Comparison of ENCODE assay signal across 9 mouse cellular contexts in the genomic region with DNA sequence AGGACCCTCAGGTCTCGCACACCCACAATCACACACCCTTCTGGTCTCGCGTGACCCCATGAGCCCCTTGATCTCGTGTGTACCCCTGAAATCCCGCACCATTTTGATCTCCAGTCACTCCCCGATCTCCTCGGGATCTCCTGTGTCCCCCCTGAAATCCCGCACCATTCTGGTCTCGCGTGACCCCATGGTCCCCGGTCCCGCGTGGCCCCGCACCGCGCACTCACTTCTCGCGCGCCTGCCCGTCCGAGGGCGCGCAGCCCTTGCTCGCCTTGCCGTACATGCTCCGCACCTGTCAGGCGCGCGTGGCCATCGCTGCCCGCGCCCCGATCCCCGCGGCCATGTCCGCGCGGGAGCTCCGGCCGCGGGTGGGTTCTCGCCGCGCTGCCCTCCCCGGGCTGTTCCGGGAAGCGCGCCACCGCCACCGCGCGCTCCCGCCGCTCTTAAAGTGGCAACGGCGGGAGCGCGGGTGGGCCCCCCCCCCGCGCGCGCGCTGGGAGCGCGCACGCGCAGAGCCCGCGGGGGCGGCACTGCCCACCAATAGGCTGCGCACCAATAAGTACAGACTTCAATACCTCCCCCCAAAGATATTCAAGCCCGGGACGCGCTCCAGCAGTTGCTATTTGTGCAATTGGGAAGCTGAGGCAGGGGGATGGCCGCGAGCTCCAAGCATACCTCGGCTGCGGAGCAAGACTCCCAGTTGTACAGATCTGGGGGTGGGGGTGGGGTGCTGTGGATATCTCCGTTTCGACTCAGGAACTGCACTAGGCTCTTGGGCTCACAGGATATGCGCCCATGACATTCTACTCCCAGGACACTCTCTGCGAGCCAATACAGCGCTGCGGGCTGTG. TPM values are rescaled to one million over a fixed set of nuclear protein-coding genes. Genes with fewer than 3 reads are reported as not detected.
DNase-seq lines count a peak whose midpoint lies in the region; ATAC-seq lines count a peak whose summit lies in the region.
"Had no signal": no experiment of that assay in that cellular context is flagged by ENCODE, and none has a peak within 500 bp of the region (broad histone marks: within the 10 kb centered on the region; RNA-seq: fewer than 3 reads in every experiment).

No protein-coding gene starts in this region.

- peak; percentile 50 for DNase-seq in gastrocnemius, postnatal 14 days
- DNase-seq in gastrocnemius, adult 18-20 months (ENCODE audit: low spot score) = no peak
- peak; percentile 83 for DNase-seq in ZHBTc4 (ENCODE audit: low read depth, low spot score)
- DNase-seq in heart, postnatal 36 days = peak; percentile 61 to 75
- peak; percentile 68 to 70 for DNase-seq in left cerebral cortex, postnatal 36 days (ENCODE audit: low spot score in 2 of 2)
- DNase-seq in thymus, postnatal 14 days = peak; percentile 60

- under 1% methylated on average over 84 of the region's 84 CpGs for WGBS in embryonic facial prominence, embryonic 13.5 days
- WGBS in midbrain, embryonic 12.5 days = 2% methylated on average over 82 of the region's 84 CpGs

- peak overlapping the region; percentile 97 for H3K27ac ChIP-seq in embryonic facial prominence, embryonic 13.5 days
- peak overlapping the region; percentile 93 for H3K27ac ChIP-seq in midbrain, embryonic 12.5 days (replicated peaks)

- H3K4me1 ChIP-seq in embryonic facial prominence, embryonic 13.5 days = peaks cover 55% of the 10 kb centered on the region
- H3K4me1 ChIP-seq in midbrain, embryonic 12.5 days = peaks cover 70% of the 10 kb centered on the region

- peaks cover 4% of the 10 kb centered on the region; the same call in 1 of the 2 replicates for H3K36me3 ChIP-seq in embryonic facial prominence, embryonic 13.5 days
- H3K36me3 ChIP-seq in midbrain, embryonic 12.5 days = no peaks in the 10 kb centered on the region

- H3K9ac ChIP-seq in embryonic facial prominence, embryonic 13.5 days = peak overlapping the region; percentile 90
- peak overlapping the region; percentile 87 for H3K9ac ChIP-seq in midbrain, embryonic 12.5 days (replicated peaks)

- ATAC-seq in embryonic facial prominence, embryonic 13.5 days (ENCODE audit: insufficient number of reproducible peaks, insufficient read depth, low FRiP score, low TSS enrichment, low read depth) = no peak
- ATAC-seq in midbrain, embryonic 12.5 days (ENCODE audit: low FRiP score, low read depth) = no peak

- peak overlapping the region; percentile 79 for H3K4me3 ChIP-seq in embryonic facial prominence, embryonic 13.5 days
- H3K4me3 ChIP-seq in midbrain, embryonic 12.5 days = peak overlapping the region; percentile 81

- H3K27me3 ChIP-seq in embryonic facial prominence, embryonic 13.5 days = 0 out of 2 replicates have a peak, but pooled peaks cover 3% of the 10 kb centered on the region
- peaks cover 5% of the 10 kb centered on the region for H3K27me3 ChIP-seq in midbrain, embryonic 12.5 days

- H3K4me2 ChIP-seq in embryonic facial prominence, embryonic 13.5 days = peak overlapping the region; percentile 93
- peak overlapping the region; percentile 90 for H3K4me2 ChIP-seq in midbrain, embryonic 12.5 days (replicated peaks)

- H3K9me3 ChIP-seq in embryonic facial prominence, embryonic 13.5 days = no peaks in the 10 kb centered on the region
- H3K9me3 ChIP-seq in midbrain, embryonic 12.5 days = no peaks in the 10 kb centered on the region

- intact Hi-C loops in gastrocnemius, postnatal 14 days (cut with DNase I; ENCODE audit: low total_unique reads) = no loop called here
- intact Hi-C loops in heart, postnatal 36 days (cut with DNase I) = no loop called here
- intact Hi-C loops in left cerebral cortex, postnatal 36 days (cut with DNase I) = no loop called here

RNA-seq across cellular contexts. Expression of gene Ssbp4, which starts 0.5 kb away (rescaled TPM):
- 10 to 100 TPM; 22.9 to 25.7 TPM for total RNA-seq in gastrocnemius, postnatal 14 days (2021)
- 10 to 100 TPM; 11.6 to 19.4 TPM for total RNA-seq in gastrocnemius, adult 18-20 months (2021)
- polyA plus RNA-seq in embryonic facial prominence, embryonic 13.5 days (2015; fragmentation: Nextera tagmentation; extraction: Ambion mirVana) = 100 and 107 TPM in 2 replicates
- total RNA-seq in heart, postnatal 36 days (2021) = 10 to 100 TPM; 28.9 to 35.0 TPM
- total RNA-seq in left cerebral cortex, postnatal 36 days (2021) = 100 to 1,000 TPM; 257 to 265 TPM
- 115 and 118 TPM in 2 replicates for polyA plus RNA-seq in midbrain, embryonic 12.5 days (2016; fragmentation: Nextera tagmentation; extraction: Ambion mirVana)

RNA-seq across cellular contexts. Expression of gene Lrrc25, which starts 7.8 kb away (rescaled TPM):
- total RNA-seq in gastrocnemius, postnatal 14 days (2021) = under 1 TPM; 0.53 to 0.88 TPM
- total RNA-seq in gastrocnemius, adult 18-20 months (2021) = under 1 TPM; 0.23 to 0.64 TPM
- 1.9 TPM in 2 replicates for polyA plus RNA-seq in embryonic facial prominence, embryonic 13.5 days (2015; fragmentation: Nextera tagmentation; extraction: Ambion mirVana)
- 1 to 10 TPM; 1.9 to 3.0 TPM for total RNA-seq in heart, postnatal 36 days (2021)
- 1 to 10 TPM in 1 of 2 experiments, under 1 TPM in 1; 0.44 to 1.2 TPM for total RNA-seq in left cerebral cortex, postnatal 36 days (2021)
- 1.0 and 1.6 TPM in 2 replicates for polyA plus RNA-seq in midbrain, embryonic 12.5 days (2016; fragmentation: Nextera tagmentation; extraction: Ambion mirVana)

RNA-seq across cellular contexts. Expression of gene Isyna1, which starts 13.9 kb away (rescaled TPM):
- 10 to 100 TPM; 18.7 to 24.7 TPM for total RNA-seq in gastrocnemius, postnatal 14 days (2021)
- total RNA-seq in gastrocnemius, adult 18-20 months (2021) = 1 to 10 TPM; 2.6 to 3.2 TPM
- polyA plus RNA-seq in embryonic facial prominence, embryonic 13.5 days (2015; fragmentation: Nextera tagmentation; extraction: Ambion mirVana) = 153 and 166 TPM in 2 replicates
- 10 to 100 TPM; 22.2 to 25.8 TPM for total RNA-seq in heart, postnatal 36 days (2021)
- total RNA-seq in left cerebral cortex, postnatal 36 days (2021) = 10 to 100 TPM; 47.5 to 53.0 TPM
- polyA plus RNA-seq in midbrain, embryonic 12.5 days (2016; fragmentation: Nextera tagmentation; extraction: Ambion mirVana) = 107 and 112 TPM in 2 replicates

RNA-seq across cellular contexts. Expression of gene Gdf15, which starts 24.1 kb away (rescaled TPM):
- not detected for total RNA-seq in gastrocnemius, postnatal 14 days (2021)
- total RNA-seq in gastrocnemius, adult 18-20 months (2021) = under 1 TPM; 0.16 to 0.21 TPM
- 0.14 and 0.22 TPM in 2 replicates for polyA plus RNA-seq in embryonic facial prominence, embryonic 13.5 days (2015; fragmentation: Nextera tagmentation; extraction: Ambion mirVana)
- total RNA-seq in heart, postnatal 36 days (2021) = 1 to 10 TPM in 1 of 2 experiments, under 1 TPM in 1; 0.22 to 1.6 TPM
- not detected for total RNA-seq in left cerebral cortex, postnatal 36 days (2021)
- 0.17 TPM in 1 of 2 replicates, not detected in the other for polyA plus RNA-seq in midbrain, embryonic 12.5 days (2016; fragmentation: Nextera tagmentation; extraction: Ambion mirVana)
- total RNA-seq: layer of hippocampus, postnatal 36 days had no signal

RNA-seq across cellular contexts. Expression of gene Pgpep1, which starts 52.1 kb away (rescaled TPM):
- total RNA-seq in gastrocnemius, postnatal 14 days (2021) = 10 to 100 TPM; 18.2 to 21.6 TPM
- 10 to 100 TPM; 11.9 to 13.7 TPM for total RNA-seq in gastrocnemius, adult 18-20 months (2021)
- 50.5 and 63.1 TPM in 2 replicates for polyA plus RNA-seq in embryonic facial prominence, embryonic 13.5 days (2015; fragmentation: Nextera tagmentation; extraction: Ambion mirVana)
- total RNA-seq in heart, postnatal 36 days (2021) = 10 to 100 TPM; 39.6 to 44.9 TPM
- total RNA-seq in left cerebral cortex, postnatal 36 days (2021) = 10 to 100 TPM; 11.6 to 17.2 TPM
- 82.7 and 93.7 TPM in 2 replicates for polyA plus RNA-seq in midbrain, embryonic 12.5 days (2016; fragmentation: Nextera tagmentation; extraction: Ambion mirVana)

Comparison
In these comparisons a context has a peak if more than half of its experiments do, and no peak if none do; other contexts are left out.
1. RNA of gene Isyna1, which starts 13.9 kb away (total RNA-seq): 47.5 to 53.0 TPM in left cerebral cortex, postnatal 36 days, 22.2 to 25.8 TPM in heart, postnatal 36 days and 18.7 to 24.7 TPM in gastrocnemius, postnatal 14 days; 2.6 to 3.2 TPM in gastrocnemius, adult 18-20 months; every median in the first group is over 4 times any median in the second.
2. RNA of gene Ssbp4, which starts 0.5 kb away (total RNA-seq): 257 to 265 TPM in left cerebral cortex, postnatal 36 days; 28.9 to 35.0 TPM in heart, postnatal 36 days, 22.9 to 25.7 TPM in gastrocnemius, postnatal 14 days and 11.6 to 19.4 TPM in gastrocnemius, adult 18-20 months; every median in the first group is over 4 times any median in the second.